Mouse (Mus musculus) G1E (cell line): ENCODE data around the gene Abhd17b. TPM values are rescaled to one million over a fixed set of nuclear protein-coding genes. Genes with fewer than 3 reads are reported as not detected.

Experiments
- ATAC-seq: 2 replicates; pipeline ENCODE4 v1.8.0; 2016; ENCODE audit warnings: mild to moderate bottlenecking; ENCODE audit not compliant: insufficient number of reproducible peaks, poor library complexity, low FRiP score, severe bottlenecking; ENCODE audit errors: extremely low read depth
- DNase-seq: peaks from one replicate; pipeline ENCODE4 v3.0.0; 2012; ENCODE audit warnings: low spot score
- H3K27me3 ChIP-seq: 2 replicates; pipeline ENCODE4 v1.6.1; 2012; ENCODE audit warnings: mild to moderate bottlenecking, low read length, inconsistent platforms; ENCODE audit not compliant: insufficient read depth
- H3K36me3 ChIP-seq: replicated peaks from 2 replicates; pipeline ENCODE3; 2012; ENCODE audit warnings: mild to moderate bottlenecking, inconsistent platforms
- H3K4me1 ChIP-seq: 2 replicates; pipeline ENCODE4 v1.6.1; 2012; ENCODE audit warnings: low read depth, low read length, inconsistent platforms, mixed read lengths; ENCODE audit not compliant: insufficient read depth
- H3K4me3 ChIP-seq: 2 replicates; pipeline ENCODE4 v1.5.1; 2012; ENCODE audit warnings: low read depth, mild to moderate bottlenecking, inconsistent platforms, low read length, moderate library complexity, mixed read lengths
- H3K9me3 ChIP-seq: replicated peaks from 2 replicates; pipeline ENCODE4 v1.6.1; 2012; ENCODE audit warnings: inconsistent platforms
- CTCF ChIP-seq: IDR thresholded peaks from 2 replicates; pipeline ENCODE4 v1.5.1; 2012; ENCODE audit warnings: low read depth, low read length, inconsistent platforms, mixed read lengths
- GATA1 ChIP-seq: IDR thresholded peaks from 2 replicates; pipeline ENCODE4 v1.6.1; 2012; ENCODE audit warnings: borderline replicate concordance, low read length, inconsistent platforms, mixed read lengths
- GATA2 ChIP-seq: IDR thresholded peaks from 2 replicates; pipeline ENCODE4 v1.6.1; 2012; ENCODE audit warnings: low read depth, low read length, inconsistent platforms, borderline replicate concordance
- POLR2AphosphoS5 ChIP-seq: IDR thresholded peaks from 2 replicates; pipeline ENCODE4 v1.6.1; 2012; ENCODE audit warnings: low read depth, low read length, inconsistent platforms; ENCODE audit not compliant: insufficient replicate concordance
- TAL1 ChIP-seq: conservative IDR thresholded peaks from 2 replicates; pipeline ENCODE4 v1.6.1; 2012; ENCODE audit warnings: low read depth, low read length, inconsistent platforms, mixed read lengths
- polyA plus RNA-seq: library from polyadenylated mRNA; stranded (reverse); fragments of >175 nt; gene quantifications from 2 replicates; pipeline ENCODE4 v1.2.3, GENCODE M21; 2012
- total RNA-seq, 2 experiments: library from RNA; stranded (forward) in 1 of 2; stranded (reverse) in 1 of 2; fragments of 200-1000 nt in 1 of 2; fragments of >200 nt in 1 of 2; fragmentation: Nextera tagmentation in 1 of 2; gene quantifications; 2 replicates each; pipeline ENCODE4 v1.2.3; 2014 to 2017

Abhd17b gene
- total and polyA plus RNA-seq, 3 experiments: 7.6 to 34.0 (median 26.4) TPM

- ATAC-seq: no peak
- no peaks in the 10 kb centered on the region for H3K27me3 ChIP-seq
These were observed 72.2 kb downstream of the Abhd17b start for GRCm38 (mm10) chr19:21725168-21725567.

GRCm38 (mm10) chr19:21727081-21727480, 74.1 kb downstream of the Abhd17b start:
- DNase-seq (no peak), ATAC-seq (no peak)

More at GRCm38 (mm10) chr19:21725168-21725567, 72.2 kb downstream of the Abhd17b start:
- H3K4me3 ChIP-seq: no peak overlapping the region
- H3K9me3 ChIP-seq: no peaks in the 10 kb centered on the region
- TF ChIP-seq GATA1: no peak
- TF ChIP-seq GATA2: no peak
- no peak for TF ChIP-seq TAL1
- TF ChIP-seq POLR2AphosphoS5: no peak
- no peak for TF ChIP-seq CTCF
- no peak for DNase-seq
- H3K36me3 ChIP-seq: no peaks in the 10 kb centered on the region
- H3K4me1 ChIP-seq: no peaks in the 10 kb centered on the region

GRCm38 (mm10) chr19:21728342-21728741, 75.4 kb downstream of the Abhd17b start:
- Histone ChIP-seq H3K9me3 (no peaks in the 10 kb centered on the region), H3K36me3 (no peaks in the 10 kb centered on the region), H3K4me1 (no peaks in the 10 kb centered on the region), H3K27me3 (no peaks in the 10 kb centered on the region), H3K4me3 (no peak overlapping the region)
- DNase-seq (no peak), ATAC-seq (no peak)
- TF ChIP-seq CTCF (no peak), GATA1 (no peak), TAL1 (no peak), POLR2AphosphoS5 (no peak), GATA2 (no peak)

More at GRCm38 (mm10) chr19:21727081-21727480, 74.1 kb downstream of the Abhd17b start:
- no peaks in the 10 kb centered on the region for H3K4me1 ChIP-seq
- no peak overlapping the region for H3K4me3 ChIP-seq
- TF ChIP-seq CTCF (no peak), GATA1 (no peak), POLR2AphosphoS5 (no peak), GATA2 (no peak), TAL1 (no peak)
- no peaks in the 10 kb centered on the region for H3K36me3 ChIP-seq
- no peaks in the 10 kb centered on the region for H3K9me3 ChIP-seq
- no peaks in the 10 kb centered on the region for H3K27me3 ChIP-seq

- Histone ChIP-seq H3K4me1 (no peaks in the 10 kb centered on the region), H3K36me3 (no peaks in the 10 kb centered on the region), H3K27me3 (no peaks in the 10 kb centered on the region), H3K9me3 (no peaks in the 10 kb centered on the region), H3K4me3 (no peak overlapping the region)
- no peak for DNase-seq
- no peak for ATAC-seq
- TF ChIP-seq CTCF (no peak), GATA1 (no peak), POLR2AphosphoS5 (no peak), GATA2 (no peak), TAL1 (no peak)
These were observed 78.9 kb downstream of the Abhd17b start for GRCm38 (mm10) chr19:21731887-21732286.

GRCm38 (mm10) chr19:21733176-21733575, 80.2 kb downstream of the Abhd17b start:
- Histone ChIP-seq H3K36me3 (no peaks in the 10 kb centered on the region), H3K27me3 (no peaks in the 10 kb centered on the region), H3K4me1 (no peaks in the 10 kb centered on the region), H3K4me3 (no peak overlapping the region), H3K9me3 (no peaks in the 10 kb centered on the region)
- DNase-seq (no peak), ATAC-seq (no peak)
- TF ChIP-seq CTCF (no peak), TAL1 (no peak), POLR2AphosphoS5 (no peak), GATA2 (no peak), GATA1 (no peak)

- no peak for ATAC-seq
- no peak for TF ChIP-seq POLR2AphosphoS5
- no peak for TF ChIP-seq GATA1
- no peak for TF ChIP-seq TAL1
- no peak for TF ChIP-seq CTCF
- Histone ChIP-seq H3K36me3 (no peaks in the 10 kb centered on the region), H3K4me1 (no peaks in the 10 kb centered on the region), H3K27me3 (no peaks in the 10 kb centered on the region), H3K4me3 (no peak overlapping the region), H3K9me3 (no peaks in the 10 kb centered on the region)
- no peak for DNase-seq
These were observed 81.1 kb downstream of the Abhd17b start for GRCm38 (mm10) chr19:21734112-21734511.

Other genes with a start within 250 kb of the Abhd17b start
- 16.6 and 21.0 TPM in 2 replicates for gene Gda, start 179.7 kb upstream of the Abhd17b start, total RNA-seq (2014; fragmentation: Nextera tagmentation)
- gene Gda, start 179.7 kb upstream of the Abhd17b start, total RNA-seq (2017): 4.9 and 6.0 TPM in 2 replicates
- 1.2 and 1.7 TPM in 2 replicates for gene Gda, start 179.7 kb upstream of the Abhd17b start, polyA plus RNA-seq
- 23.9 and 25.6 TPM in 2 replicates for gene 1110059E24Rik, start 209 bp upstream of the Abhd17b start, total RNA-seq (2014; fragmentation: Nextera tagmentation)
- 35.5 and 41.1 TPM in 2 replicates for gene 1110059E24Rik, start 209 bp upstream of the Abhd17b start, total RNA-seq (2017)
- 0.94 TPM in 2 replicates for gene 1110059E24Rik, start 209 bp upstream of the Abhd17b start, polyA plus RNA-seq
- 4.5 and 7.7 TPM in 2 replicates for gene Cemip2, start 125.2 kb downstream of the Abhd17b start, total RNA-seq (2014; fragmentation: Nextera tagmentation)
- 10.6 and 10.9 TPM in 2 replicates for gene Cemip2, start 125.2 kb downstream of the Abhd17b start, total RNA-seq (2017)
- gene Cemip2, start 125.2 kb downstream of the Abhd17b start, polyA plus RNA-seq: 1.7 and 2.5 TPM in 2 replicates